Mouse (Mus musculus) kidney, embryonic 15.5 days (tissue): ENCODE measurements around the gene Slc5a4a. TPM values are rescaled to one million over a fixed set of nuclear protein-coding genes. Genes with fewer than 3 reads are reported as not detected.

Experiments used
- ATAC-seq: fragments of 200-750 bp; cut with Nextera tagmentation; replicated peaks from 2 replicates; pipeline ENCODE4 v1.8.0; 2017; ENCODE audit warnings: moderate TSS enrichment; ENCODE audit not compliant: low FRiP score
- H3K27ac ChIP-seq: fragments of 300-500 bp; sonication (generic); 2 replicates; pipeline ENCODE4 v1.5.1; 2015; ENCODE audit warnings: mild to moderate bottlenecking, inconsistent platforms
- H3K27me3 ChIP-seq: fragments of 300-500 bp; sonication (generic); 2 replicates; pipeline ENCODE4 v1.6.1; 2015; ENCODE audit warnings: inconsistent platforms
- H3K36me3 ChIP-seq: fragments of 300-500 bp; sonication (generic); 2 replicates; pipeline ENCODE4 v1.6.1; 2015; ENCODE audit warnings: inconsistent platforms
- H3K4me1 ChIP-seq: fragments of 300-500 bp; sonication (generic); 2 replicates; pipeline ENCODE4 v1.6.1; 2015; ENCODE audit warnings: inconsistent platforms
- H3K4me2 ChIP-seq: fragments of 300-500 bp; sonication (generic); 2 replicates; pipeline ENCODE4 v1.6.1; 2015; ENCODE audit warnings: moderate library complexity, mild to moderate bottlenecking, inconsistent platforms
- H3K4me3 ChIP-seq: fragments of 300-500 bp; sonication (generic); replicated peaks from 2 replicates; pipeline ENCODE4 v1.5.1; 2015; ENCODE audit warnings: mild to moderate bottlenecking, inconsistent platforms
- H3K9ac ChIP-seq: fragments of 300-500 bp; sonication (generic); 2 replicates; pipeline ENCODE4 v1.6.1; 2015; ENCODE audit warnings: mild to moderate bottlenecking, inconsistent platforms
- H3K9me3 ChIP-seq: fragments of 300-500 bp; sonication (generic); replicated peaks from 2 replicates; pipeline ENCODE4 v1.6.1; 2016; ENCODE audit warnings: inconsistent platforms
- WGBS: fragments of 180-500 bp; shearing (Covaris S2); methylation state at CpG from one replicate; pipeline ENCODE4 v1.1.7; 2015; ENCODE audit warnings: mixed read lengths; 5-methylcytosine and 5-hydroxymethylcytosine counted together
- polyA plus RNA-seq: library from polyadenylated mRNA; unstranded; fragments of >200 nt; fragmentation: Nextera tagmentation; extraction: Ambion mirVana; gene quantifications from 2 replicates; pipeline ENCODE4 v1.2.1, GENCODE M21; 2015

Gene Slc5a4a
- polyA plus RNA-seq, 1 experiment from 2014 or later, result not detected

DNA sequence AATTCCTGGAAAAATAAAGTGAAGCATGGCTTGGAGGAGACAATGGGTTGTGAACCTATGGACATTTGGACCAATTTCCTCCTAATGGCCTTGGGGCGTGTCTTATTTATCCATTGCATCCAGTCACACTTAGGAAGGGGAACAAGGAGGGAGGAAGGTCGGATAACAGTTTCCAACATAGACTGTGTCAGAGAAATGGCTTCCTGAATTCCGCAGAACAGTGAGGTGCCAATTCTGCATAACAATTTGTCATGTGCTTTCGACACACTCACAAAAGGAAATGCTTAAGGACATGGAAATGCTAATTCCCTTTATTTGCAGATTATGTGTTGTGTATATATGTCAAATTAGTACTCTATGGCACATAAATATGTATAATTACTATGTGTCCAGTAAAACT lies 38.0 kb downstream of the Slc5a4a start:
- no peak overlapping the region for H3K4me2 ChIP-seq
- H3K9ac ChIP-seq, result no peak overlapping the region
- ATAC-seq, result no peak
- H3K4me3 ChIP-seq, result no peak overlapping the region
- no peaks in the 10 kb centered on the region for H3K4me1 ChIP-seq
- H3K36me3 ChIP-seq, result no peaks in the 10 kb centered on the region
- 74% methylated on average over 4 of the region's 4 CpGs for WGBS
- H3K27me3 ChIP-seq, result no peaks in the 10 kb centered on the region
- H3K9me3 ChIP-seq, result no peaks in the 10 kb centered on the region
- H3K27ac ChIP-seq, result no peak overlapping the region

GRCm38 (mm10) chr10:76188010-76188409 lies 40.8 kb downstream of the Slc5a4a start:
- Histone ChIP-seq H3K9ac (no peak overlapping the region), H3K36me3 (no peaks in the 10 kb centered on the region), H3K27me3 (no peaks in the 10 kb centered on the region), H3K9me3 (no peaks in the 10 kb centered on the region), H3K27ac (no peak overlapping the region), H3K4me2 (no peak overlapping the region), H3K4me3 (no peak overlapping the region), H3K4me1 (no peaks in the 10 kb centered on the region)
- ATAC-seq, result no peak
- WGBS, result 97% methylated on average over 1 of the region's 1 CpGs

GRCm38 (mm10) chr10:76201416-76201815 lies 54.2 kb downstream of the Slc5a4a start:
- ATAC-seq, result no peak
- no peak overlapping the region for H3K4me3 ChIP-seq
- no peaks in the 10 kb centered on the region for H3K9me3 ChIP-seq
- 90% methylated on average over 3 of the region's 3 CpGs for WGBS
- no peaks in the 10 kb centered on the region for H3K27me3 ChIP-seq
- H3K4me2 ChIP-seq, result no peak overlapping the region
- H3K9ac ChIP-seq, result no peak overlapping the region
- peaks cover under 1% of the 10 kb centered on the region; the same call in 1 of the 2 replicates for H3K36me3 ChIP-seq
- H3K4me1 ChIP-seq, result 0 out of 2 replicates have a peak, but pooled peaks cover 4% of the 10 kb centered on the region
- H3K27ac ChIP-seq, result no peak overlapping the region

DNA sequence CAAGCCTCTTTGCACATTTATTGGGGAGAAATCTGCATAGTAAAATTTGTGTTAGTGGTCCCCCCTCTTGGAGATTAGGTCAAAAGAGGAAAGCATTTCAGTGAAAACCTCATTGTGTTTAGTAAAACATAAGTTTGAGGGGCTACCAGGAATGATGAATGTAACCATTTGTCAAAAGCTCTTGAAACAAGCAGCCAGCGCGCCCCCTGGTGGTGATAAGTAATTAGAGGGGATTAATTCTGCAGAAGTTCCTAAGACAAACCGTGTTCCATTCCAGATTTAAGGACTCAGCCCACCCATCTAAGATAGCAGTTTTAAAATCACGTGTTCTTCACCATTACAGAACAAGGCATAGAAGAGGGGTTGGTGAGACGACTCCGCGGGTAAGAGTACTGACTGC lies 54.7 kb downstream of the Slc5a4a start:
- H3K4me2 ChIP-seq, result no peak overlapping the region
- no peaks in the 10 kb centered on the region for H3K9me3 ChIP-seq
- H3K27ac ChIP-seq, result no peak overlapping the region
- no peak overlapping the region for H3K9ac ChIP-seq
- no peak for ATAC-seq
- H3K4me3 ChIP-seq, result no peak overlapping the region
- 14% methylated on average over 7 of the region's 7 CpGs for WGBS
- peaks cover 6% of the 10 kb centered on the region for H3K36me3 ChIP-seq
- 0 out of 2 replicates have a peak, but pooled peaks cover 4% of the 10 kb centered on the region for H3K4me1 ChIP-seq
- no peaks in the 10 kb centered on the region for H3K27me3 ChIP-seq

DNA sequence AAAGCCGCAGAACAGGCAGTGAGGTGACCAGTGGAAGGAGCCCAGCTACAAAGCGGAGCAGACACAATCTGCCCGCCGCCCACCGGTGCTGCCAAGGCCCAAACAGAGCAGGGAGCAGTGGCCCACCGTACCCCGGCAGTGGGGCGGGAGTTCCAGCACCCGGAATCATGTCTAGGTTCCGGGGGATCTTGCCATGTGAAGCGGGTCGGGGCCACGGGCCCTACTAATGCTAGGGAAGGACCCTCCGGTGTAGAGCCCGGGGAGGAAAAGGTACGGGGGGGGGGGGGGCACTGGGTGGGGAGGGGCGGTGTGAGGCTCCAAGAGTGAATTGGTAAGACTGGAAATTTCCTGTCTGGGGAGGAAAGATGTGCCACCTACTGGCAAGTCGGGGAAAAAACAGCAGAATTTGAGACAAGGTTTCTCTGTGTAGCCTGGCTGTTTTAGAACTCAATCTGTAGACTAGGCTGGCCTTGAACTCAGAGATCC lies 56.6 kb downstream of the Slc5a4a start:
- Histone ChIP-seq H3K27me3 (no peaks in the 10 kb centered on the region), H3K4me1 (0 out of 2 replicates have a peak, but pooled peaks cover 4% of the 10 kb centered on the region), H3K4me3 (peak overlapping the region; percentile 42), H3K9me3 (no peaks in the 10 kb centered on the region), H3K36me3 (peaks cover 24% of the 10 kb centered on the region), H3K4me2 (peak overlapping the region; percentile 58), H3K9ac (peak overlapping the region; percentile 29; the same call in 1 of the 2 replicates), H3K27ac (no peak overlapping the region)
- no peak for ATAC-seq
- WGBS, result 9% methylated on average over 17 of the region's 18 CpGs

DNA sequence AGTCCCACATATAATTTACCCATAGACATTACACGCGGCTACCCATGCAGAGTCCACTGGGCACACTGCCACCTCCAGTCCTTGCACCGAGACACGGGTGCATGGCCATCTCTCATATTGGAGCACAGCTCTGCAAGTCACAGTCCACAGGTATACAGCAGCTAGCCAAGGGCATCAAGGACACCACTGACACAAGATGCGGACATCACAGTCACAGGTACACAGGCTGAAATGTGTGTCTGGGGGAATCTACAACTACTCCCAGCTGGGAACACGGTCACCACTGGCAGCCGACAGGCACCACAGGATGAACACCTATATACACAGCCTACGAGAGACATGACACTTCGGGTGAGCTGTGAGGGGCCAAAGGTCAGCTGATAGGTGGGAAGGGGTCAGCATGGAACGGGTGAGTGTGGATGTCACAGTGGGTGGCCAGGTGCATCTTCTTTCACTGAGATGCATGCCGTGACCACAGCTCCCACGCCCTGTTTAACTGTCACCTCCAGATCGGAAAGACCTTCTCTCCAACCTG lies 60.1 kb downstream of the Slc5a4a start:
- ATAC-seq, result no peak
- no peaks in the 10 kb centered on the region for H3K9me3 ChIP-seq
- no peak overlapping the region for H3K9ac ChIP-seq
- no peak overlapping the region for H3K4me3 ChIP-seq
- H3K36me3 ChIP-seq, result peaks cover 53% of the 10 kb centered on the region
- WGBS, result 89% methylated on average over 13 of the region's 13 CpGs
- no peak overlapping the region for H3K27ac ChIP-seq
- H3K4me1 ChIP-seq, result 0 out of 2 replicates have a peak, but pooled peaks cover 4% of the 10 kb centered on the region
- H3K27me3 ChIP-seq, result no peaks in the 10 kb centered on the region
- H3K4me2 ChIP-seq, result no peak overlapping the region

- no peak overlapping the region for H3K4me3 ChIP-seq
- H3K9ac ChIP-seq, result no peak overlapping the region
- no peak for ATAC-seq
- no peaks in the 10 kb centered on the region for H3K4me1 ChIP-seq
- H3K4me2 ChIP-seq, result no peak overlapping the region
- no peaks in the 10 kb centered on the region for H3K27me3 ChIP-seq
- peaks cover 72% of the 10 kb centered on the region for H3K36me3 ChIP-seq
- H3K27ac ChIP-seq, result no peak overlapping the region
- H3K9me3 ChIP-seq, result peaks cover 1% of the 10 kb centered on the region; the same call in 1 of the 2 replicates
- 92% methylated on average over 8 of the region's 8 CpGs for WGBS
These were observed 62.0 kb downstream of the Slc5a4a start for GRCm38 (mm10) chr10:76209241-76209640.

- ATAC-seq, result no peak
These were observed 63.6 kb downstream of the Slc5a4a start for GRCm38 (mm10) chr10:76210806-76211205.

GRCm38 (mm10) chr10:76212121-76212520 lies 64.9 kb downstream of the Slc5a4a start:
- no peak overlapping the region for H3K27ac ChIP-seq

More at GRCm38 (mm10) chr10:76210806-76211205, 63.6 kb downstream of the Slc5a4a start:
- Histone ChIP-seq H3K9ac (no peak overlapping the region), H3K27me3 (no peaks in the 10 kb centered on the region), H3K4me3 (no peak overlapping the region), H3K4me2 (no peak overlapping the region), H3K27ac (no peak overlapping the region), H3K4me1 (no peaks in the 10 kb centered on the region), H3K36me3 (peaks cover 88% of the 10 kb centered on the region), H3K9me3 (peaks cover 10% of the 10 kb centered on the region)
- WGBS, result 96% methylated on average over 7 of the region's 7 CpGs

GRCm38 (mm10) chr10:76214161-76214560 lies 66.9 kb downstream of the Slc5a4a start:
- Histone ChIP-seq H3K9ac (no peak overlapping the region), H3K4me1 (no peaks in the 10 kb centered on the region), H3K36me3 (peaks cover 89% of the 10 kb centered on the region), H3K27me3 (no peaks in the 10 kb centered on the region), H3K9me3 (peaks cover 10% of the 10 kb centered on the region), H3K4me2 (no peak overlapping the region), H3K27ac (no peak overlapping the region), H3K4me3 (no peak overlapping the region)
- no peak for ATAC-seq
- 96% methylated on average over 4 of the region's 4 CpGs for WGBS

More at GRCm38 (mm10) chr10:76212121-76212520, 64.9 kb downstream of the Slc5a4a start:
- no peaks in the 10 kb centered on the region for H3K27me3 ChIP-seq
- ATAC-seq, result no peak
- H3K4me2 ChIP-seq, result no peak overlapping the region
- 93% methylated on average over 6 of the region's 6 CpGs for WGBS
- no peak overlapping the region for H3K9ac ChIP-seq
- H3K4me3 ChIP-seq, result no peak overlapping the region
- H3K9me3 ChIP-seq, result peaks cover 10% of the 10 kb centered on the region
- H3K4me1 ChIP-seq, result no peaks in the 10 kb centered on the region
- H3K36me3 ChIP-seq, result peaks cover 93% of the 10 kb centered on the region

GRCm38 (mm10) chr10:76217056-76217455 lies 69.8 kb downstream of the Slc5a4a start:
- no peaks in the 10 kb centered on the region for H3K27me3 ChIP-seq
- no peak overlapping the region for H3K4me3 ChIP-seq
- H3K9me3 ChIP-seq, result peaks cover 10% of the 10 kb centered on the region
- 96% methylated on average over 17 of the region's 17 CpGs for WGBS
- no peak overlapping the region for H3K9ac ChIP-seq
- H3K4me1 ChIP-seq, result no peaks in the 10 kb centered on the region
- no peak overlapping the region for H3K4me2 ChIP-seq
- no peak overlapping the region for H3K27ac ChIP-seq
- peaks cover 91% of the 10 kb centered on the region for H3K36me3 ChIP-seq
- no peak for ATAC-seq

GRCm38 (mm10) chr10:76218240-76218639 lies 71.0 kb downstream of the Slc5a4a start:
- WGBS, result 82% methylated on average over 9 of the region's 9 CpGs
- Histone ChIP-seq H3K36me3 (peaks cover 90% of the 10 kb centered on the region), H3K9ac (no peak overlapping the region), H3K27me3 (no peaks in the 10 kb centered on the region), H3K9me3 (peaks cover 10% of the 10 kb centered on the region), H3K4me3 (no peak overlapping the region), H3K4me1 (no peaks in the 10 kb centered on the region), H3K4me2 (no peak overlapping the region), H3K27ac (no peak overlapping the region)
- no peak for ATAC-seq

GRCm38 (mm10) chr10:76225944-76226343 lies 78.7 kb downstream of the Slc5a4a start:
- Histone ChIP-seq H3K27ac (no peak overlapping the region), H3K36me3 (peaks cover 42% of the 10 kb centered on the region), H3K4me2 (no peak overlapping the region), H3K9me3 (no peaks in the 10 kb centered on the region), H3K4me3 (no peak overlapping the region), H3K9ac (no peak overlapping the region), H3K27me3 (no peaks in the 10 kb centered on the region), H3K4me1 (no peaks in the 10 kb centered on the region)
- ATAC-seq, result no peak
- WGBS, result 92% methylated on average over 11 of the region's 11 CpGs
